Mouse (Mus musculus): ENCODE data around the gene Gm20509. TPM values are rescaled to one million over a fixed set of nuclear protein-coding genes. Genes with fewer than 3 reads are reported as not detected.
"Not testable (repeated sequence)": the region's sequence is repeated elsewhere in the genome, so short reads cannot be mapped to it uniquely, and the experiment has no call there.

The Gm20509 gene
- total RNA-seq, 2 experiments from 2014 or later, result not detected

- DNase-seq (ENCODE audit: low spot score in 2 of 2), result no peak
Measured at GRCm38 (mm10) chr9:73097898-73098297, 4.4 kb upstream of the Gm20509 start.

DNA sequence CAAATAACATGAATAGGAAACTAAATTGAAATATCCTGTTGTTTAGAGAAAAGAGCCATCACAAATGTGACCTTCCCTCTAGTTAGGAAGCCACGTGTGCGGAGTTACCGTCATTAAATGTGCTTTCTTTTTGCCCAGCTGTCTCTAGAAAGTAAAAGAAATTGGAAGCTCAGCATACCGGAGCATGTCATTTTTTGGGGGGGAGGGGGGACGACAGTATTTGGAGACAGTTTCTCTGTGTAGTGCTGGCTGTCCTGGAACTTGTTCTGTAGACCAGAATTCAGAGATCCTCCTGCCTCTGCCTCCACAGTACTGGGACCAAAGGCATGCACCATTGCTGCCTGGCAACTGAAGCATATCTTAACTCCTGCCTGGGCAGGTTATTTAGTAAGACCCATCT is 734 bp upstream of the Gm20509 start, which contains the start of gene Khdc3:
Gene Khdc3, plus strand, starts transcription at position 301 of the 400 bp plus-strand sequence.
- no peak for DNase-seq (ENCODE audit: low spot score in 2 of 2)

DNA sequence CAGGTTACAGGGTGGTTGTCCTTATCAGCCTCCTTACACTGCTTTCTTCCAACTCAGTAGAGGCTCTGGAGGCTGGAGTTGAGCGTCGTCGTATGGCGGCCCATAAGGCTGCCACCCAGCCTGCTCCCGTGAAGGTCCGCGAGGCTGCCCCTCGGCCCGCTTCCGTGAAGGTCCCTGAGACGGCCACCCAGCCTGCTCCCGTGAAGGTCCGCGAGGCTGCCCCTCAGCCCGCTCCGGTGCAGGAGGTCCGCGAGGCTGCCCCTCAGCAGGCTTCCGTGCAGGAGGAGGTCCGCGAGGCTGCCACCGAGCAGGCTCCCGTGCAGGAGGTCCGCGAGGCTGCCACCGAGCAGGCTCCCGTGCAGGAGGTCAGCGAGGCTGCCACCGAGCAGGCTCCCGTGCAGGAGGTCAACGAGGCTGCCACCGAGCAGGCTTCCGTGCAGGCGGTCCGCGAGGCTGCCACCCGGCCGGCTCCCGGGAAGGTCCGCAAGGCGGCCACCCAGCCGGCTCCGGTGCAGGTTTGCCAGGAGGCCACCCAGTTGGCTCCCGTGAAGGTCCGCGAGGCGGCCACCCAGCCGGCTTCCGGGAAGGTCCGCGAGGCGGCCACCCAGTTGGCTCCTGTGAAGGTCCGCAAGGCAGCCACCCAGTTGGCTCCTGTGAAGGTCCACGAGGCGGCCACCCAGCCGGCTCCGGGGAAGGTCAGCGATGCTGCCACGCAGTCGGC is 1.0 kb downstream of the Gm20509 start:
- DNase-seq (ENCODE audit: low spot score in 2 of 2), result peak; percentile 45 to 55

- no peak for DNase-seq (ENCODE audit: low spot score in 2 of 2)
Measured at GRCm38 (mm10) chr9:73103880-73104198, 1.6 kb downstream of the Gm20509 start.

- no peak for DNase-seq (ENCODE audit: low spot score in 2 of 2)
Measured at GRCm38 (mm10) chr9:73105141-73105540, 2.9 kb downstream of the Gm20509 start.

DNA sequence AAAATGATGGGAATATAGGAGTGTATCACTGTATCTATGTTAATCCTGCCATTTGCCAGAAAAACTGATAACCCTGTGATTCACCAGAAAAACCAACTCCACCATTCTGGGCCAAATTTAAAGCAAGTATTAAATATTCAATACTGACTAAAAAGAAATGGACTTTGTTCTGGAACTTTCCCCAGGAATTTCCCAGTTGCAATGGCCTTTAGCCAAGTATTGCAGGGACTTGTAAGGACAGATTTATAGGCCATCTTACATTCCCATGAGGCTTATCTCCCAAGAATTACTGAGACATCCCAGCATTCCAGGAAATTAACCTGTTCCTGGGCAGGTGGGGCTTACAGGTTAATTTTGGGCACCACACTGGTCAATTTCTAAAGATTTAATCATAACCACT is 3.5 kb downstream of the Gm20509 start:
- DNase-seq (ENCODE audit: low spot score in 2 of 2), result no peak

- peak; percentile 76 to 82 for DNase-seq (ENCODE audit: low spot score in 2 of 2)
Measured at GRCm38 (mm10) chr9:73112919-73113906, 10.9 kb downstream of the Gm20509 start, which contains the start of gene Rsl24d1. Gene Rsl24d1 (plus strand): TSS chr9:73113426.

GRCm38 (mm10) chr9:73116704-73117103 is 14.4 kb downstream of the Gm20509 start:
- DNase-seq (ENCODE audit: low spot score in 2 of 2), result not testable (repeated sequence)

DNA sequence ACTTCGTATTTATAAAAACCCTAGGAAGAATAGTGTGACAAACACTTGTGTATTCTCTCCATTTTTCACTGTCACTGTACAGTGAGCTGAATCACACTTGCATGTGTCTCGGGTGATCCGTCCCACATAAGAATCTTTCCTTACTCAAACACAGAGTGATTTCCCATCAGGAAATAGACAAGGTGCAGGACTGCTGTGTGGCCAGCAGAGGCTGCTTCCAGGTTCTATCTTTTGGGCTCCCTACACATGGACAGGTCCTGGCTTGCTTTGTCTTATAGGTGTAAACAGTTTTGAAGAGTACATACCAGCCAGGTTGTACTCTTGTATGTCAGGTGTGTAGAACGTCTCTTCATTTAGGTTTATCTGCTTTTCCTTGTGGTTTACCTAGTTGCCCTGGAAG is 15.7 kb downstream of the Gm20509 start:
- no peak for DNase-seq (ENCODE audit: low spot score in 2 of 2)

DNA sequence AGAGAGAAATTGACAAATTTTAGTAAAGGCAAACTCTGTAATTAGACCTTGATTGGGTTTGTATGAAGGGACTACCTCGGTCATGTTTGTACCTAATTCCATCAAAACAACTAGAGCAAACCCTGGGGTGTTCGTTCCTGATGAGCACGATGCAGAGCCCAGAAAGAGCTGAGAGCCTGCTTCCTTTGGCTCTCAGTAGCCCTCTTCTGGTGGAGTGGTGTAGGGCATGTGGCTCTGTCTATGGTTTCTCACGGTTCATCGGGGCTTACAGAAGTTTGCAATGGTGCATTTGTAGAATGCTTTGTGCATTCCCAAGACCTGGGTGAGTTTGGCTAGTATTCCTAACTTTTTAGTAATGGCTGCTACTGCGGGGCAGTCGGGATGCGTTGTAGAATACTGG is 19.5 kb downstream of the Gm20509 start:
- peak; percentile 38 to 44 for DNase-seq (ENCODE audit: low spot score in 2 of 2)

DNA sequence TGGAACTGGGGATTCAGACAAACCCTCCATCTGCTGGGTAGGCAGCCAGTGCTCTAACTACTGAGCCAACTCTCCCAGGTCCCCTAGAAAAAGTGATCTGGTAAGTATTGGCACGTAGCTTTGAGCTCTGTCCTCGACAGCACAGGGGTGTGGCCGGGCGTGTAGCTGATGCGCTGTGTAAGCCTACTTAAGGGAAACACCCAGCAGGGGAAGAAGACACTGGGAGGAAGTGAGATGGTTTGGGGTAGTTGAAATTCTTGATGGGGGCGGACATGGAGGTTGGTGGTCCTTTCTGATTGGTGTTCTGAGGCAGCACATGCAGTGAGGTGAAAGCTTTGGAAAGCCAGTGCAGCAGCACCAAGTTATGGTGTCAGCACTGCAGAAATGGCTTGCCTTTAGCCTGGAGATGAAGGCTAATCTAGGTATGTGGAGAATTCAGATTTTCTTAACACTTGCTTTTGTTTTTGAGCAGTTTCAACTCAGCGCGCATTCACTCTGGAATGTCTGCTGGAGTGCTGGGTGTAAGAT is 22.8 kb downstream of the Gm20509 start:
- no peak for DNase-seq (ENCODE audit: low spot score in 2 of 2)

- no peak for DNase-seq (ENCODE audit: low spot score in 2 of 2)
Measured at GRCm38 (mm10) chr9:73127457-73127856, 25.2 kb downstream of the Gm20509 start.

DNA sequence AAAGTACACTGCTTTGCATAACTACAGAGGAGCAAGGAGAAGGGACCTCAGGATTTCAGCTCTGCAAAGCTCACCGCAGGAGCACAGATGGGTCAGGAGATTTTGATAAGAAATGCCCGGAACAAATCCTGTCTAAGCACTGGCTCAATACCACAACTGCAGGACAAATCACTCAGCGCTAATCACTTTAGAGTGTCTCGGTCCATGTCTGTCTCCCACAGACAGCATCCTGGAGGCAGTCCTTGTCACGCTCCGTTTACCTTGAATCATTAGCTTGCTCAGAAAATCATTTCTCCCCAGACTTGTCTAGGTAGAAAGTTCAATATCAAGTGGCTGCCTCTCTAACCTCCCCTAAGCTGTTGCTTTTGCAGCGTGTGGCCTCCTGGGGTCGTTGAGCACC is 27.6 kb downstream of the Gm20509 start:
- DNase-seq (ENCODE audit: low spot score in 2 of 2), result no peak

GRCm38 (mm10) chr9:73130529-73130928 is 28.3 kb downstream of the Gm20509 start:
- DNase-seq (ENCODE audit: low spot score in 2 of 2), result no peak

GRCm38 (mm10) chr9:73137341-73137886 is 35.1 kb downstream of the Gm20509 start:
- DNase-seq (ENCODE audit: low spot score in 2 of 2), result no peak

DNA sequence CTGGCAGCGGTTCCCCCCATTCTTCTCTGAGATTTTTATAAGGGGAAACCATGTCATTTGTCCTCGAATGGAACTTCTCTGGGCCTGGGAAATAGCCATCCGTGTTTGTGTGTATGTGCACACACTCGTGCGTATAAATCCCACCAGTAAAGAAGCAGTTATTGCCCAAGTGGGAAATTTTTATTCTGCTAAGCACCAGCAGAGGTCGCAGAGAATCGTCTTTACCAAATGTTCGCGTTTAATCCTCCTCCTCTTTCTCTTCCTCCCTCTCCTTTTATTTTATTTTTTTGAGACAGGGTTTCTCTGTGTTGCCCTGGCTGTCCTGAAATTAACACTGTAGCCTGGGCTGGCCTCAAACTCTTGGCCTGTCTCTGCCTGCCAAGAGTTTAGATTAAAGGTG is 52.1 kb downstream of the Gm20509 start:
- DNase-seq (ENCODE audit: low spot score in 2 of 2), result no peak

- DNase-seq (ENCODE audit: low spot score in 2 of 2), result no peak
Measured at GRCm38 (mm10) chr9:73157968-73158367, 55.7 kb downstream of the Gm20509 start.

- DNase-seq (ENCODE audit: low spot score in 2 of 2), result peak; percentile 23 to 33
Measured at GRCm38 (mm10) chr9:73159265-73159664, 57.0 kb downstream of the Gm20509 start.

GRCm38 (mm10) chr9:73162571-73163333 is 60.5 kb downstream of the Gm20509 start:
- peak; percentile 82 to 87 for DNase-seq (ENCODE audit: low spot score in 2 of 2)

DNA sequence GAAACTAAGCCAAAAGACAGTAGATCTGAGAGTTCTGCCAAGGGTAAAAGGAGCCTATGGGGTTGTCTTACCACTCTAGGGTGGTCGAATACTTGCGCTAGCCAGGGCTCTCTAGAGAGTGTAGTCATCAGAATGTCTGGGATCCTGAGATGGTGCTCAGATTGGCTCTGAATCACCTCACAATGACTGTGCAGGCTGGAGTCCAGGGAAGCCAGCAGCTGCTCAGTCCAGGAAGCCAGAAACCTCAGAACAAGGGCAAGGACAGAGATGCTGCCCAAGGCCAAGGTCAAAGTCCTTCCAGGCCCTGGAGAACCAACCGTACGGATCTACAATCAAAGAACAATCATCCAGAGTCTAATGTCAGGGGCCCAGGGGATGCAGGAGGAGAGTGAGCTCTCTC is 63.4 kb downstream of the Gm20509 start:
- no peak for DNase-seq (ENCODE audit: low spot score in 2 of 2)

Measured in layer of hippocampus, postnatal 10 days (tissue).